Mouse (Mus musculus): ENCODE data around the gene Trpm8.

DNA sequence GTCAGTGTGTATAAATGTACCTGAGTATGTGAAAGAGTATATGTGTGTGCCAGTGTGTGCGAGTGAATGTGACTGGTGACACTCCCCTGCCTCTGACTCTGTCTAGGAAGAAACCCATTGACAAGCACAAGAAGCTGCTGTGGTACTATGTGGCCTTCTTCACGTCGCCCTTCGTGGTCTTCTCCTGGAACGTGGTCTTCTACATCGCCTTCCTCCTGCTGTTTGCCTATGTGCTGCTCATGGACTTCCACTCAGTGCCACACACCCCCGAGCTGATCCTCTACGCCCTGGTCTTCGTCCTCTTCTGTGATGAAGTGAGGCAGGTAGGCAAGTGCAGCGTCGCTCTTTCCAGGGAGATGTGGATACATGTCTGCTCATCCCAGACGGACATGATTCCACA, 77.6 kb downstream of the Trpm8 start:
- TF ChIP-seq EP300 (IDR thresholded peaks at IDR 0.05; ENCODE audit: low read depth) (no peak), CTCF (IDR thresholded peaks at IDR 0.05; ENCODE audit: low read depth) (no peak)

Data from heart, postnatal 0 days (tissue).